Mouse (Mus musculus) hindbrain, embryonic 14.5 days (tissue): Measurements from ENCODE around the gene Scube3. TPM values are rescaled to one million over a fixed set of nuclear protein-coding genes. Genes with fewer than 3 reads are reported as not detected.

ENCODE experiments used
- ATAC-seq: fragments of 200-750 bp; cut with Nextera tagmentation; 2 replicates; pipeline ENCODE4 v1.8.0; 2017; ENCODE audit warnings: moderate number of reproducible peaks, mild to moderate bottlenecking, moderate TSS enrichment, moderate library complexity; ENCODE audit not compliant: low FRiP score
- DNase-seq: peaks from one replicate; pipeline ENCODE4 v3.0.0-alpha.2; 2015; ENCODE audit warnings: low spot score
- H3K27ac ChIP-seq: fragments of 300-500 bp; sonication (generic); 2 replicates; pipeline ENCODE4 v1.5.1; 2014; ENCODE audit warnings: mild to moderate bottlenecking, moderate library complexity
- H3K27me3 ChIP-seq: fragments of 300-500 bp; sonication (generic); 2 replicates; pipeline ENCODE4 v1.6.1; 2014; ENCODE audit warnings: mild to moderate bottlenecking, low read length, mixed read lengths; ENCODE audit not compliant: control insufficient read depth, insufficient read depth
- H3K36me3 ChIP-seq: fragments of 300-500 bp; sonication (generic); replicated peaks from 2 replicates; pipeline ENCODE4 v1.6.1; 2014; ENCODE audit not compliant: control insufficient read depth, insufficient read depth
- H3K4me1 ChIP-seq: fragments of 300-500 bp; sonication (generic); replicated peaks from 2 replicates; pipeline ENCODE4 v1.6.1; 2014; ENCODE audit warnings: antibody characterized with exemption, low read length, mixed read lengths; ENCODE audit not compliant: control insufficient read depth, insufficient read depth
- H3K4me2 ChIP-seq: fragments of 300-500 bp; sonication (generic); replicated peaks from 2 replicates; pipeline ENCODE4 v1.6.1; 2014; ENCODE audit warnings: mild to moderate bottlenecking, moderate library complexity
- H3K4me3 ChIP-seq: fragments of 300-500 bp; sonication (generic); replicated peaks from 2 replicates; pipeline ENCODE4 v1.5.1; 2014; ENCODE audit warnings: mild to moderate bottlenecking, low read length
- H3K9ac ChIP-seq: fragments of 300-500 bp; sonication (generic); 2 replicates; pipeline ENCODE4 v1.6.1; 2014
- H3K9me3 ChIP-seq: fragments of 300-500 bp; sonication (generic); 2 replicates; pipeline ENCODE4 v1.6.1; 2016; ENCODE audit warnings: low read length; ENCODE audit not compliant: control insufficient read depth
- WGBS: fragments of 180-500 bp; shearing (Covaris S2); extraction: QIAGEN DNeasy Blood & Tissue Kit; methylation state at CpG from one replicate; pipeline ENCODE4 v1.1.7; 2014; 5-methylcytosine and 5-hydroxymethylcytosine counted together
- polyA plus RNA-seq: library from polyadenylated mRNA; unstranded; fragments of >200 nt; fragmentation: Nextera tagmentation; extraction: Ambion mirVana; gene quantifications from 2 replicates; pipeline ENCODE4 v1.2.1, GENCODE M21; 2014

Scube3 gene
- polyA plus RNA-seq, 1 experiment from 2014 or later = 6.6 TPM

DNA sequence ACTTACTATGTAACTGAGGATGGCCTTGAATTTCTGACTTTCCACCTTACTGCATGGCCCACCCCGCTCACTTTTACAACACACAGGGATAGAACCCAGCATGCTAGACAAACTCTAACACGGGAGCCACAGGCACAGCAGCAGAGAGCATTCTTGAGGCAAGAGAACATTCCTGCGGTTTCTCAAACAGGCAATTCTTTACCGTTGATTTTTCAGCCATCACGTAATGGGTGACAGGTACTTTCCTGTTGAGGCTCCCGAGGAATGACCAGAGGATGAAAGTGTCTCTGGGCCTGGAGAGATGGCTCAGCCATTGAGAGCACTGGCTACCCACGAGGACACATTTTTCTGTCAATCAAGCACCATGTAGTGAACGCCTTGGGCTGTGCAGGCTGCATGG is 17.6 kb upstream of the Scube3 start:
- Histone ChIP-seq H3K9me3 (no peaks in the 10 kb centered on the region), H3K36me3 (no peaks in the 10 kb centered on the region), H3K27me3 (no peaks in the 10 kb centered on the region), H3K4me2 (no peak overlapping the region), H3K27ac (no peak overlapping the region), H3K9ac (no peak overlapping the region), H3K4me1 (0 out of 2 replicates have a peak, but pooled peaks cover 3% of the 10 kb centered on the region), H3K4me3 (no peak overlapping the region)
- DNase-seq = no peak
- no peak for ATAC-seq
- WGBS = 47% methylated on average over 8 of the region's 8 CpGs

DNA sequence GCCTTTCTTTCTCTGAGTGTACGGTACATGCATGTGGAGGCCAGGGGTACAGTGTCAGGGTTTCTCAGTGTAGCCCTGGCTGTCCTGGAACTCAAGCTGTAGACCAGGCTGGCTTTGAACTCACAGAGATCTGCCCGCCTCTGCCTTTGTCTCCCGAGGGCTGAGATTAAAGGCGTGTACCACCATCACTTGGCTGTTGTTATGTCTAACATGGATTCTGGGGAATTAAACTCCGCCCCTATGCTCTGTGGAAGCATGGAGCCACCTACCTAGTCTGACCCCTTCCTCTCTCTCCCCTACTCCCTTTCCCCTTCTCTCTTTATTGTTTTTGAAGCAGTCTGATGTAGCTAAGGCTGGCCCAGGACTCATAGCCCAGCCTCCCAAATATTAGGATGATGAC is 12.1 kb upstream of the Scube3 start:
- H3K4me2 ChIP-seq = no peak overlapping the region
- H3K36me3 ChIP-seq = no peaks in the 10 kb centered on the region
- ATAC-seq = no peak
- no peaks in the 10 kb centered on the region for H3K9me3 ChIP-seq
- no peaks in the 10 kb centered on the region for H3K27me3 ChIP-seq
- H3K27ac ChIP-seq = no peak overlapping the region
- no peak for DNase-seq
- no peak overlapping the region for H3K9ac ChIP-seq
- no peaks in the 10 kb centered on the region for H3K4me1 ChIP-seq
- no peak overlapping the region for H3K4me3 ChIP-seq
- 96% methylated on average over 5 of the region's 5 CpGs for WGBS

GRCm38 (mm10) chr17:28130391-28131125 is 11.4 kb upstream of the Scube3 start:
- Histone ChIP-seq H3K4me3 (no peak overlapping the region), H3K9ac (no peak overlapping the region), H3K27ac (no peak overlapping the region), H3K27me3 (no peaks in the 10 kb centered on the region), H3K9me3 (no peaks in the 10 kb centered on the region), H3K4me1 (no peaks in the 10 kb centered on the region), H3K4me2 (no peak overlapping the region), H3K36me3 (no peaks in the 10 kb centered on the region)
- WGBS = 80% methylated on average over 5 of the region's 5 CpGs
- no peak for DNase-seq
- no peak for ATAC-seq

DNA sequence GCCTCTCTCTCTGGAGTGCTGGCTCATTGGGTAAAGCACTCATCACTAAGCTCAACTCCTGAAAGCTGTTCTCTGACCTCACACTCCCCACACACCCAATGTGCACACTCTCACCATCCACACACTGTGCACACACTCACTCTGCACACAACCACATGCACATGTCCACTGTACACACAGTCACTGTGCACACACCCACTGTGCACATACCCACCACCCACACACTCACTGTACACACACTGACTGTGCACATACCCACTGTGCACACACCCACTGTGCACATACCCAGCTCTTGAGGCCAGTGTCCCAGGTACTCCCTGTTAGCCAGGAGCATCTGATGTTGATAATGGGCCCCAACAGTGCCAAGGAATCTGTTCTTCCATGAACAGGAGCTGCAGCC is 10.8 kb upstream of the Scube3 start:
- H3K27me3 ChIP-seq = no peaks in the 10 kb centered on the region
- no peaks in the 10 kb centered on the region for H3K9me3 ChIP-seq
- no peaks in the 10 kb centered on the region for H3K4me1 ChIP-seq
- H3K4me2 ChIP-seq = no peak overlapping the region
- no peak overlapping the region for H3K27ac ChIP-seq
- H3K36me3 ChIP-seq = no peaks in the 10 kb centered on the region
- no peak overlapping the region for H3K4me3 ChIP-seq
- DNase-seq (no peak), ATAC-seq (no peak)
- H3K9ac ChIP-seq = no peak overlapping the region

GRCm38 (mm10) chr17:28133193-28133592 is 8.7 kb upstream of the Scube3 start:
- Histone ChIP-seq H3K4me2 (0 out of 2 replicates have a peak overlapping the region, but pooled peaks have one; percentile 18), H3K4me3 (no peak overlapping the region), H3K9me3 (no peaks in the 10 kb centered on the region), H3K27me3 (no peaks in the 10 kb centered on the region), H3K9ac (no peak overlapping the region), H3K27ac (no peak overlapping the region), H3K4me1 (no peaks in the 10 kb centered on the region), H3K36me3 (no peaks in the 10 kb centered on the region)
- ATAC-seq = no peak
- peak; percentile 77 for DNase-seq
- 7% methylated on average over 14 of the region's 14 CpGs for WGBS

DNA sequence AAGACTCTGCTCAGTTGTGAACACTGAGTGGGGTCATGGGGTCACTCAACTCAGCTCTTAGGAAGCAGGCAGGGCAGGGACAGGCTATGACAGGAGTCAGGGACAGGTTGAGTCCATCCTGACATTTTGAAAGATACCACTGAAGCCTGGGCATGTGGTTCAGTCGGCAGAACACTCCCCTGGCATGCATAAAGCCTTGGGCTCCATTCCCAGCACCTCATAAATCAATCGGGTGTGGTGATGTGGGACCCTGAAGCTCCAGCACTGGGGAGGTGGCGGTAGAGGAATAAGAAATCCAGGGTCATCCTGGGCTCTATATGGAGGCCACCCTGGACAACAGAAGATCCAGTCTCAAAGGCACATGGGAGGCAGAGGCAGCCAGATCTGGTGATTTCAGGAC is 6.4 kb upstream of the Scube3 start:
- no peak overlapping the region for H3K4me2 ChIP-seq
- DNase-seq = no peak
- H3K9ac ChIP-seq = no peak overlapping the region
- no peaks in the 10 kb centered on the region for H3K9me3 ChIP-seq
- no peak for ATAC-seq
- H3K4me3 ChIP-seq = no peak overlapping the region
- WGBS = 74% methylated on average over 3 of the region's 3 CpGs
- no peak overlapping the region for H3K27ac ChIP-seq
- no peaks in the 10 kb centered on the region for H3K27me3 ChIP-seq
- H3K4me1 ChIP-seq = no peaks in the 10 kb centered on the region
- no peaks in the 10 kb centered on the region for H3K36me3 ChIP-seq

- ATAC-seq (no peak), DNase-seq (no peak)
- Histone ChIP-seq H3K27ac (peak overlapping the region; percentile 10; the same call in 1 of the 2 replicates), H3K9me3 (no peaks in the 10 kb centered on the region), H3K4me2 (no peak overlapping the region), H3K9ac (no peak overlapping the region), H3K4me1 (0 out of 2 replicates have a peak, but pooled peaks cover 2% of the 10 kb centered on the region), H3K36me3 (no peaks in the 10 kb centered on the region), H3K4me3 (no peak overlapping the region), H3K27me3 (no peaks in the 10 kb centered on the region)
- WGBS = 20% methylated on average over 5 of the region's 5 CpGs
Observed at GRCm38 (mm10) chr17:28136266-28136665, 5.7 kb upstream of the Scube3 start.

- H3K4me2 ChIP-seq = no peak overlapping the region
Observed at GRCm38 (mm10) chr17:28138013-28138412, 3.9 kb upstream of the Scube3 start.

GRCm38 (mm10) chr17:28138685-28139084 is 3.3 kb upstream of the Scube3 start:
- no peak for ATAC-seq

More at GRCm38 (mm10) chr17:28138013-28138412, 3.9 kb upstream of the Scube3 start:
- H3K4me1 ChIP-seq = peaks cover 8% of the 10 kb centered on the region; the same call in 1 of the 2 replicates
- H3K9ac ChIP-seq = no peak overlapping the region
- DNase-seq (no peak), ATAC-seq (no peak)
- no peak overlapping the region for H3K27ac ChIP-seq
- H3K9me3 ChIP-seq = no peaks in the 10 kb centered on the region
- H3K36me3 ChIP-seq = no peaks in the 10 kb centered on the region
- H3K27me3 ChIP-seq = no peaks in the 10 kb centered on the region
- no peak overlapping the region for H3K4me3 ChIP-seq
- WGBS = 88% methylated on average over 8 of the region's 8 CpGs

More at GRCm38 (mm10) chr17:28138685-28139084, 3.3 kb upstream of the Scube3 start:
- 71% methylated on average over 9 of the region's 9 CpGs for WGBS
- H3K27ac ChIP-seq = no peak overlapping the region
- DNase-seq = no peak
- H3K9ac ChIP-seq = no peak overlapping the region
- no peaks in the 10 kb centered on the region for H3K36me3 ChIP-seq
- no peaks in the 10 kb centered on the region for H3K9me3 ChIP-seq
- H3K4me3 ChIP-seq = no peak overlapping the region
- no peaks in the 10 kb centered on the region for H3K27me3 ChIP-seq
- H3K4me1 ChIP-seq = peaks cover 14% of the 10 kb centered on the region
- H3K4me2 ChIP-seq = no peak overlapping the region
